Mouse (Mus musculus): ENCODE data around the gene AC170998.1. TPM values are rescaled to one million over a fixed set of nuclear protein-coding genes. Genes with fewer than 3 reads are reported as not detected.
A peak's percentile ranks its signal among the peaks of the same experiment; 100 is the strongest.

The AC170998.1 gene
- polyA plus RNA-seq, 1 experiment: 0.65 TPM

DNA sequence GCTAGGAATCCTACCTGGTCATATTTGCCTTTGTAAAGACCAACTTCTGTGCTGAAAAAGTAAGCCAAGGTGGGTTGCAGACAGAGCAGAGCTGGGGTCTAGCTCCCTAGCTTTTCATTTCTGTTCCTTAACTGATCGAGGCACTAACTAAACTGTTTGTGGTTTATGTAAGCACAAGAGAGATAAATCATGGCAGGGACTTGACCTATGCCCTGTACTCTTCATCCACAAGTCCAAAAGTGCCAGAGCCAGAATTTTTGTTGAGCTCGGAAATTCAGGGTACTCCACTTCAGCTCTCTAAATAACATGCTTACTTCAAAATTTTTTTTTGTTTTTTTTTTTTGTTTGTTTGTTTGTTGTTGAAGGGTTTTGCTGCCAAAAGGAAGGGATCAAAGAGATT lies 29.2 kb upstream of the AC170998.1 start:
- Histone ChIP-seq H3K4me3 (ENCODE audit: control insufficient read depth, insufficient read depth, low read length) (no peak overlapping the region), H3K36me3 (ENCODE audit: control insufficient read depth, insufficient read depth, low read length) (no peaks in the 10 kb centered on the region), H3K4me1 (replicated peaks; ENCODE audit: control insufficient read depth, insufficient read depth, low read length) (peaks cover 21% of the 10 kb centered on the region), H3K27me3 (ENCODE audit: control insufficient read depth, insufficient read depth, low read length) (no peaks in the 10 kb centered on the region), H3K27ac (ENCODE audit: control insufficient read depth, insufficient read depth, low read length) (no peak overlapping the region)
- DNase-seq: no peak
- 48% methylated on average over 2 of the region's 2 CpGs for WGBS
- TF ChIP-seq CTCF (IDR thresholded peaks at IDR 0.05; ENCODE audit: borderline replicate concordance, control insufficient read depth, extremely low read depth, insufficient read depth, low read length, poor library complexity): no peak

DNA sequence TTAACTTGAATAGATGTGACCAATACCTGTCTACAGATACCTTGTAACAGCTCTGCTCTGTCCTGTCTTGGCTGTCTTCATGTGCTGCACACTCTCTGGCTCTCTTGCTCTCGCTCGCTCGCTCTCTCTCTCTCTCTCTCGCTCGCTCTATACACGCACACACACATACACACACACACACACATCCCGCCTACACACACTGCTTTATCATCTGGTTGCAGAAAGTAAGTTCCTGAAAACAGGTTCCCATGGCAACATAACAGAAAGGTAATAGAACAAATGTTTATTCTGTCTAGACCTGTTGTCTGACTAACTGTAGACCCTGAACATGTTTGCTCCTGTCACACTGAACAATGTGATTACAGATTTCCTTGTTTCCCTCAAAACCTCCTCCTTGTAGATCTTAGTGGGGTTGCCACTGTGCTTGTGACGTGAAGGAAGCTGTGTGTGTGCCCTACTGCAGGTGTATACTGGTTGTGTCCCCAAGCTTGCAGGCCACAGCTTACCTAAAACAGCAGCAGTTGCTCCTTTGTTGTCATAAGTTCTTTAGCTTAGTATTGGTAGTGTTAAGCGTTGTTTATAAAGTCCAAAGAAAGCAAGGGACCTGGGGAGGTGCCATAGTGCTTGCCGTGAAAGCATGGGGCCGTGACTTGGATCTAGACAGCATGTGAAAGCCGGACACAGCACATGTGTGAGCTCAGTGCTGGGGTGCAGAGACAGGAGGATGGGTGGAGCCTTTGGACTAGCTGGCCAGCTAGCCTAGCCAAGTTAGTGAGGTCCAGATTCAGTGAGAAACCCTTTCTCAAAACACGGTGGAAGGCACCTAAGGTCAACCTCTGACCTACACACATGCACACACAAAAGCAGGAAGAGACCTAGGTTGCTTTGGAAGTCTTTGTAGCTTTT lies 28.3 kb upstream of the AC170998.1 start:
- 47% methylated on average over 13 of the region's 13 CpGs for WGBS
- no peaks in the 10 kb centered on the region for H3K27me3 ChIP-seq (ENCODE audit: control insufficient read depth, insufficient read depth, low read length)
- peaks cover 23% of the 10 kb centered on the region for H3K4me1 ChIP-seq (replicated peaks; ENCODE audit: control insufficient read depth, insufficient read depth, low read length)
- H3K27ac ChIP-seq (ENCODE audit: control insufficient read depth, insufficient read depth, low read length): peak overlapping the region; percentile 36; the same call in 1 of the 2 replicates
- H3K36me3 ChIP-seq (ENCODE audit: control insufficient read depth, insufficient read depth, low read length): no peaks in the 10 kb centered on the region
- peak; percentile 14 for DNase-seq
- no peak for TF ChIP-seq POLR2A (IDR thresholded peaks at IDR 0.05; ENCODE audit: control insufficient read depth, extremely low read depth, insufficient read depth, low read length, poor library complexity)
- TF ChIP-seq CTCF (IDR thresholded peaks at IDR 0.05; ENCODE audit: borderline replicate concordance, control insufficient read depth, extremely low read depth, insufficient read depth, low read length, poor library complexity): no peak
- no peak overlapping the region for H3K4me3 ChIP-seq (ENCODE audit: control insufficient read depth, insufficient read depth, low read length)

DNA sequence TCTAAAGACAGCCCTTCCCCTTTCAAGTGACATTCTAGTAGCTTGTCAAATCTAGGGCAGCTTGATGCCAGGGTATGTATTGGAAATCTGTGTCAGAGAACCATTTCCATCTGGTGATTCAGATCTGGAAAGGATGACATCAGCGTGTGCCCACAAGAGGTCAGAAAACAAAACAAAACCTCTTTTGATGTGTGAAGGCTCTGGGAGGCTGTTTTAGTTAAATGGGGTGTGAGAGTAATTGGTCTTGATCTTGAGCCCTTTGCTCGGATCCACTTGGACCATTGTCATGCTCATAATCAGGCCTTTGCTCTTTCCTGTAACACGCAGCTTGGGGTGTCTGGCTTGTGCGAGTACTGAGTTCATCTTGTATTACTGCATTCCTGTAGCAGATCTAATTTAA lies 27.6 kb upstream of the AC170998.1 start:
- peaks cover 23% of the 10 kb centered on the region for H3K4me1 ChIP-seq (replicated peaks; ENCODE audit: control insufficient read depth, insufficient read depth, low read length)
- H3K36me3 ChIP-seq (ENCODE audit: control insufficient read depth, insufficient read depth, low read length): no peaks in the 10 kb centered on the region
- WGBS: 76% methylated on average over 4 of the region's 4 CpGs
- H3K4me3 ChIP-seq (ENCODE audit: control insufficient read depth, insufficient read depth, low read length): no peak overlapping the region
- H3K27ac ChIP-seq (ENCODE audit: control insufficient read depth, insufficient read depth, low read length): no peak overlapping the region
- TF ChIP-seq CTCF (IDR thresholded peaks at IDR 0.05; ENCODE audit: borderline replicate concordance, control insufficient read depth, extremely low read depth, insufficient read depth, low read length, poor library complexity) (no peak), POLR2A (IDR thresholded peaks at IDR 0.05; ENCODE audit: control insufficient read depth, extremely low read depth, insufficient read depth, low read length, poor library complexity) (no peak)
- DNase-seq: no peak
- no peaks in the 10 kb centered on the region for H3K27me3 ChIP-seq (ENCODE audit: control insufficient read depth, insufficient read depth, low read length)

DNA sequence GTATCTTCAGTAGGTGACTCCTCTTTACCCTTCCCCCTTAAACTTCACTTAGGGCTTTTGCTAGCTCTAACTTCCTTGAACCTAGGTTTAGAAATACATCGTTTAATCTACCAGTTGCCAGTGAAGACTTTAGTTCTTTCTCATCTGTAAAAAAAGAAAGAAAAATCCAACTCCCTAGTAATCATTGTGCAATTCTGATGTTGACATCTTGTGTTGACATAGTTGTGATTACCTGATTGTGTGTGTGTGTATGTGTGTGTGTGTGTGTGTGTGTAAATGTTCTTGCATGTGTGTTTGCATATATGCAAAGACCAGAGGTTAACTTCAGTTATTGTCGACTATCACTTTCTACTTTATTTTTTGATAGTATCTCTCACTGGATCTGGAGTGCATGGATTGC lies 27.2 kb upstream of the AC170998.1 start:
- no peak overlapping the region for H3K4me3 ChIP-seq (ENCODE audit: control insufficient read depth, insufficient read depth, low read length)
- 47% methylated on average over 2 of the region's 2 CpGs for WGBS
- no peak for DNase-seq
- TF ChIP-seq POLR2A (IDR thresholded peaks at IDR 0.05; ENCODE audit: control insufficient read depth, extremely low read depth, insufficient read depth, low read length, poor library complexity) (no peak), CTCF (IDR thresholded peaks at IDR 0.05; ENCODE audit: borderline replicate concordance, control insufficient read depth, extremely low read depth, insufficient read depth, low read length, poor library complexity) (no peak)
- H3K27me3 ChIP-seq (ENCODE audit: control insufficient read depth, insufficient read depth, low read length): no peaks in the 10 kb centered on the region
- peaks cover 20% of the 10 kb centered on the region for H3K4me1 ChIP-seq (replicated peaks; ENCODE audit: control insufficient read depth, insufficient read depth, low read length)
- no peak overlapping the region for H3K27ac ChIP-seq (ENCODE audit: control insufficient read depth, insufficient read depth, low read length)
- H3K36me3 ChIP-seq (ENCODE audit: control insufficient read depth, insufficient read depth, low read length): no peaks in the 10 kb centered on the region

DNA sequence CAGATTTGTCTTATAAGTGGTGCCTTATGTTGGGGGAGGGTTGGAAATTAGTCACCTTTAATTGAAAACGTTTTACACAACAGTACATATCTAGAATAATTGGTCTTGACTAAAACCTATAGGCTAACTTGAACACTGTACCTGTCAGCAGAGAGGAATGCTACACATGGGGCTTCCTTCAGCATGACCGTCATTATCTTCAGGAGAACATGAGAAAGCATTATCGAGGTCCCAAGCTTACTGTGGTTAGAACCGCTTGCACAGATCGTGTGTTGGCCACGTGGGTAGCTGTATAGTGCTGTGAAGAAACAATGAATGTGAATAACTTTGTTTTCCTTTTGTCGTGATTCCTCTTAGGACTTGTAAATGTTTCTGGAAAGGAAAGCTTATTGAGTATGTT lies 26.1 kb upstream of the AC170998.1 start:
- no peak overlapping the region for H3K4me3 ChIP-seq (ENCODE audit: control insufficient read depth, insufficient read depth, low read length)

DNA sequence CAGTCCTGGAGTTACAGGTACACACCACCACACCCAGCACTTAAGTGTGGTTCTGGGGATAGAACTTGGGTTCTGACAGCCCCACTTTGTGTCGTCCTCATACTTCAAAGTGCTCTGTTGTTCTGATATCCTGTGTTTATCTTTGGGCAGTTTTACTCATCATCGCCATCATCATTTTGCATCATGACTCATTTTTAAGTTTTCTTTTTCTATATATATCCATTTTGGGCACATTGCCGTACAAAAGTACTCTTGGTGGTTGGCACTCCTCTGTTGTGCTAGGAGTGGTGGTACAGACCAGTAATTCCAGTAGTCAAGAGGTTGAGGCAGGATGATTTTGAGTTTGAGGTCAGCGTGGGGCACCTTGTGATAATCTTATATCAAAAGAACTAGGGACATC lies 24.7 kb upstream of the AC170998.1 start:
- Histone ChIP-seq H3K27me3 (ENCODE audit: control insufficient read depth, insufficient read depth, low read length) (no peaks in the 10 kb centered on the region), H3K4me3 (ENCODE audit: control insufficient read depth, insufficient read depth, low read length) (no peak overlapping the region), H3K27ac (ENCODE audit: control insufficient read depth, insufficient read depth, low read length) (no peak overlapping the region), H3K4me1 (replicated peaks; ENCODE audit: control insufficient read depth, insufficient read depth, low read length) (peaks cover 17% of the 10 kb centered on the region), H3K36me3 (ENCODE audit: control insufficient read depth, insufficient read depth, low read length) (no peaks in the 10 kb centered on the region)
- no peak for DNase-seq
- no peak for TF ChIP-seq POLR2A (IDR thresholded peaks at IDR 0.05; ENCODE audit: control insufficient read depth, extremely low read depth, insufficient read depth, low read length, poor library complexity)
- TF ChIP-seq CTCF (IDR thresholded peaks at IDR 0.05; ENCODE audit: borderline replicate concordance, control insufficient read depth, extremely low read depth, insufficient read depth, low read length, poor library complexity): no peak
- WGBS: 85% methylated on average over 4 of the region's 4 CpGs

More for the DNA sequence above, 26.1 kb upstream of the AC170998.1 start:
- WGBS: 12% methylated on average over 7 of the region's 7 CpGs
- DNase-seq: no peak
- H3K27ac ChIP-seq (ENCODE audit: control insufficient read depth, insufficient read depth, low read length): no peak overlapping the region
- TF ChIP-seq CTCF (IDR thresholded peaks at IDR 0.05; ENCODE audit: borderline replicate concordance, control insufficient read depth, extremely low read depth, insufficient read depth, low read length, poor library complexity) (no peak), POLR2A (IDR thresholded peaks at IDR 0.05; ENCODE audit: control insufficient read depth, extremely low read depth, insufficient read depth, low read length, poor library complexity) (no peak)
- no peaks in the 10 kb centered on the region for H3K36me3 ChIP-seq (ENCODE audit: control insufficient read depth, insufficient read depth, low read length)
- peaks cover 18% of the 10 kb centered on the region for H3K4me1 ChIP-seq (replicated peaks; ENCODE audit: control insufficient read depth, insufficient read depth, low read length)
- H3K27me3 ChIP-seq (ENCODE audit: control insufficient read depth, insufficient read depth, low read length): no peaks in the 10 kb centered on the region
